Mouse (Mus musculus) testis, adult 2 months (tissue): ENCODE results near the gene Themis3.

Experiments used
- CTCF ChIP-seq: fragments of 200-500 bp; IDR thresholded peaks from 2 replicates; pipeline ENCODE4 v1.5.1; 2012; ENCODE audit warnings: low read depth, mild to moderate bottlenecking, inconsistent platforms, low read length, moderate library complexity; ENCODE audit not compliant: control insufficient read depth, insufficient read depth, insufficient replicate concordance
- POLR2A ChIP-seq: fragments of 200-500 bp; IDR thresholded peaks from 2 replicates; pipeline ENCODE4 v1.6.1; 2012; ENCODE audit warnings: low read depth, mild to moderate bottlenecking, inconsistent platforms, low read length, moderate library complexity; ENCODE audit not compliant: control insufficient read depth

GRCm38 (mm10) chr17:66552690-66553089 is 41.7 kb downstream of the Themis3 start:
- no peak for TF ChIP-seq CTCF
- TF ChIP-seq POLR2A, result no peak
